Mouse (Mus musculus): ENCODE results near the gene Hoxc11. TPM values are rescaled to one million over a fixed set of nuclear protein-coding genes. Genes with fewer than 3 reads are reported as not detected.
A peak's percentile ranks its signal among the peaks of the same experiment; 100 is the strongest.

Hoxc11 gene
- polyA plus RNA-seq, 1 experiment from 2014 or later = not detected

GRCm38 (mm10) chr15:102966776-102967311 is 12.6 kb downstream of the Hoxc11 start, which contains the start of gene Hoxc10:
Gene Hoxc10 (plus strand): TSS chr15:102966796.
- no peaks in the 10 kb centered on the region for H3K9me3 ChIP-seq (replicated peaks)
- no peak within 1 kb of the TSS for H3K9ac ChIP-seq
- no peak within 1 kb of the TSS for H3K4me3 ChIP-seq (replicated peaks)
- DNase-seq = no peak
- H3K36me3 ChIP-seq = no peaks in the 10 kb centered on the region
- H3K4me1 ChIP-seq (replicated peaks) = 0 out of 2 replicates have a peak, but pooled peaks cover 2% of the 10 kb centered on the region
- no peak for ATAC-seq (ENCODE audit: low read depth)
- 4% methylated on average over 27 of the region's 27 CpGs for WGBS (ENCODE audit: insufficient replicate concordance)
- H3K27ac ChIP-seq = no peak within 1 kb of the TSS
- no peak within 1 kb of the TSS for H3K4me2 ChIP-seq
- H3K27me3 ChIP-seq = peaks cover 98% of the 10 kb centered on the region

GRCm38 (mm10) chr15:102967312-102967510 is 13.0 kb downstream of the Hoxc11 start, which contains the start of gene Hoxc5:
Gene Hoxc5 (plus strand): TSS chr15:102967443.
- no peak for ATAC-seq (ENCODE audit: low read depth)
- H3K4me1 ChIP-seq (replicated peaks) = 0 out of 2 replicates have a peak, but pooled peaks cover 2% of the 10 kb centered on the region
- 4% methylated on average over 12 of the region's 12 CpGs for WGBS (ENCODE audit: insufficient replicate concordance)
- no peak within 1 kb of the TSS for H3K9ac ChIP-seq
- no peak within 1 kb of the TSS for H3K4me2 ChIP-seq
- H3K27me3 ChIP-seq = peaks cover 99% of the 10 kb centered on the region
- H3K36me3 ChIP-seq = no peaks in the 10 kb centered on the region
- DNase-seq = no peak
- no peaks in the 10 kb centered on the region for H3K9me3 ChIP-seq (replicated peaks)
- H3K4me3 ChIP-seq (replicated peaks) = no peak within 1 kb of the TSS
- H3K27ac ChIP-seq = no peak within 1 kb of the TSS

GRCm38 (mm10) chr15:102967511-102968397 is 13.5 kb downstream of the Hoxc11 start:
- Histone ChIP-seq H3K4me1 (replicated peaks) (0 out of 2 replicates have a peak, but pooled peaks cover 2% of the 10 kb centered on the region), H3K36me3 (no peaks in the 10 kb centered on the region), H3K27me3 (peaks cover 99% of the 10 kb centered on the region), H3K4me3 (replicated peaks) (no peak overlapping the region), H3K27ac (no peak overlapping the region), H3K9ac (no peak overlapping the region), H3K9me3 (replicated peaks) (no peaks in the 10 kb centered on the region), H3K4me2 (no peak overlapping the region)
- no peak for DNase-seq
- ATAC-seq (ENCODE audit: low read depth) = no peak
- 3% methylated on average over 34 of the region's 34 CpGs for WGBS (ENCODE audit: insufficient replicate concordance)

DNA sequence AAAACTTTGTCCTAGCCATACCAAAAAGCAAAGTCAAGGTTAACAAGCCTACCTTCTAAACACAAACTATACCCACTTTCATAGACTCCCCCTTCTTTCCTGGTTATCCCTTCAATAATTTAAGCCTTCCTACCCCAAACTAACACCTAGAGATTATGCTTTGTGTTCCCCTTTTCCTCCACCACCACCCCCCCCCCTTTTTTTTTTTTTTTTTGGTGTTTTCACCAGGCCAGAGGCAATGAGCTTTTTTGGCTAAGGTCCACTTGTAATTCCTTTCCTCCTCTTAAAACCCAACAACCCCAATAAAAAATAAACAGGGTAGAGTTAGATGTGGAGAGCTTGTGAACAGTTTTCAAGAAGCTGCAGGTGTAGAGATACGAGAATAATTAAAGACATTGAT is 15.1 kb downstream of the Hoxc11 start:
- WGBS (ENCODE audit: insufficient replicate concordance) = 18% methylated on average over 1 of the region's 1 CpGs
- DNase-seq = no peak
- no peak overlapping the region for H3K4me3 ChIP-seq (replicated peaks)
- H3K9me3 ChIP-seq (replicated peaks) = no peaks in the 10 kb centered on the region
- peaks cover 99% of the 10 kb centered on the region for H3K27me3 ChIP-seq
- H3K9ac ChIP-seq = no peak overlapping the region
- no peaks in the 10 kb centered on the region for H3K36me3 ChIP-seq
- ATAC-seq (ENCODE audit: low read depth) = no peak
- 0 out of 2 replicates have a peak, but pooled peaks cover 2% of the 10 kb centered on the region for H3K4me1 ChIP-seq (replicated peaks)
- H3K4me2 ChIP-seq = no peak overlapping the region
- H3K27ac ChIP-seq = no peak overlapping the region

- ATAC-seq (ENCODE audit: low read depth) (no peak), DNase-seq (no peak)
These were observed 16.5 kb downstream of the Hoxc11 start for GRCm38 (mm10) chr15:102970740-102971139.

DNA sequence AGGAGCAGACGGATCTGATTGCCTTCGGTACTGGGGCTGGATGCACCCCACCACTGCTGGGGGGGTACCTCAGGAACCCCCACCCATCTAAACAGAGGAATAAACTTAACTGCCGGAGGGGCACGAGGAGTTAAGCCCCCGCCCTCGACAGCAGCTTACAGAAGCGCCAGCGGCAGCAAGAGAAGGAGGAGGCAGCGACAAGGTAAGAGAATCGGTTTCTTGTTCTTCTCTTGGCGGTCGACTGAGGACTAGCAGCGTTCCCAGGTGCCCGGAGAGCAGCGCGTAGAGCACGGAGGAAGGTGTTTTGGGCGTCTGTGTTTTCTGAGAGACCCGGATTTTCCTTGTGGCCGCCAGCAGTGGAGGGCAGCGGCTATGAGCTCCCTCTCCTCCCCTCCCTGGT is 18.0 kb downstream of the Hoxc11 start:
- Histone ChIP-seq H3K36me3 (no peaks in the 10 kb centered on the region), H3K4me1 (replicated peaks) (no peaks in the 10 kb centered on the region), H3K9ac (no peak overlapping the region), H3K27ac (no peak overlapping the region), H3K9me3 (replicated peaks) (no peaks in the 10 kb centered on the region), H3K27me3 (peaks cover 99% of the 10 kb centered on the region), H3K4me2 (no peak overlapping the region), H3K4me3 (replicated peaks) (no peak overlapping the region)
- ATAC-seq (ENCODE audit: low read depth) (no peak), DNase-seq (no peak)
- 3% methylated on average over 21 of the region's 21 CpGs for whole genome bisulfite sequencing (ENCODE audit: insufficient replicate concordance)

More at GRCm38 (mm10) chr15:102970740-102971139, 16.5 kb downstream of the Hoxc11 start:
- Histone ChIP-seq H3K27me3 (peaks cover 99% of the 10 kb centered on the region), H3K36me3 (no peaks in the 10 kb centered on the region), H3K4me2 (no peak overlapping the region), H3K27ac (no peak overlapping the region), H3K4me1 (replicated peaks) (0 out of 2 replicates have a peak, but pooled peaks cover 2% of the 10 kb centered on the region), H3K9me3 (replicated peaks) (no peaks in the 10 kb centered on the region), H3K4me3 (replicated peaks) (no peak overlapping the region), H3K9ac (no peak overlapping the region)
- WGBS (ENCODE audit: insufficient replicate concordance) = 2% methylated on average over 12 of the region's 12 CpGs

- 1% methylated on average over 6 of the region's 6 CpGs for WGBS (ENCODE audit: insufficient replicate concordance)
- DNase-seq (no peak), ATAC-seq (ENCODE audit: low read depth) (no peak)
- Histone ChIP-seq H3K4me2 (no peak overlapping the region), H3K9ac (no peak overlapping the region), H3K27ac (no peak overlapping the region), H3K4me1 (replicated peaks) (no peaks in the 10 kb centered on the region), H3K4me3 (replicated peaks) (no peak overlapping the region), H3K27me3 (peaks cover 99% of the 10 kb centered on the region), H3K36me3 (no peaks in the 10 kb centered on the region), H3K9me3 (replicated peaks) (no peaks in the 10 kb centered on the region)
These were observed 18.5 kb downstream of the Hoxc11 start for GRCm38 (mm10) chr15:102972753-102973152.

GRCm38 (mm10) chr15:102975034-102975433 is 20.8 kb downstream of the Hoxc11 start:
- H3K4me1 ChIP-seq (replicated peaks) = no peaks in the 10 kb centered on the region
- H3K9me3 ChIP-seq (replicated peaks) = no peaks in the 10 kb centered on the region
- peaks cover 100% of the 10 kb centered on the region for H3K27me3 ChIP-seq
- H3K27ac ChIP-seq = no peak overlapping the region
- H3K4me3 ChIP-seq (replicated peaks) = no peak overlapping the region
- H3K9ac ChIP-seq = no peak overlapping the region
- no peak for DNase-seq
- 7% methylated on average over 7 of the region's 7 CpGs for WGBS (ENCODE audit: insufficient replicate concordance)
- no peak for ATAC-seq (ENCODE audit: low read depth)
- H3K4me2 ChIP-seq = no peak overlapping the region
- H3K36me3 ChIP-seq = no peaks in the 10 kb centered on the region

- Histone ChIP-seq H3K4me1 (replicated peaks) (no peaks in the 10 kb centered on the region), H3K9ac (no peak overlapping the region), H3K36me3 (no peaks in the 10 kb centered on the region), H3K9me3 (replicated peaks) (no peaks in the 10 kb centered on the region), H3K4me2 (no peak overlapping the region), H3K4me3 (replicated peaks) (no peak overlapping the region), H3K27me3 (peaks cover 100% of the 10 kb centered on the region), H3K27ac (no peak overlapping the region)
- ATAC-seq (ENCODE audit: low read depth) (no peak), DNase-seq (no peak)
- 2% methylated on average over 21 of the region's 21 CpGs for WGBS (ENCODE audit: insufficient replicate concordance)
These were observed 21.5 kb downstream of the Hoxc11 start for GRCm38 (mm10) chr15:102975688-102976111.

DNA sequence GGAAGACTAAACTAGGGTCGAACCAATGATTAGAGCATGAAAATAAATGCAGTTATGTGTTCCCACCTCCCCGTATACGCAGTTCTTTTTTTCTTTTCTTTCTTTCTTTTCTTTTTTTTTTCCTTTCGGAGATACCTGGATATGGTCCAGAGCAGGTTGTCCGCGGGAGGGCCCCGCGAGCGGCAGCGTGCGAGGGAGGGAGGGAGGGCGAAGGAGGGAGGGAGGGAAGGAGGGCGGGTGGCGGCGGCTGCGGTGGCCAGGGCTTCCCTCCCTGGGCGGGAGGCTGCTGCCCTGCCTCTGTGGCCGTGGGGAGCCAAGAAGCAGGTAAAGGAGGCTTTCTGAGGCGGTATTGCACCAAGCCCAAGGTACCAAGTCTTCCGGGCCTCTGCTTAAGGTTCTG is 21.9 kb downstream of the Hoxc11 start, which contains the start of gene Hoxc9:
Gene Hoxc9, plus strand, starts transcription at position 269 of the 400 bp plus-strand sequence.
- ATAC-seq (ENCODE audit: low read depth) (no peak), DNase-seq (no peak)
- peak within 1 kb of the TSS; percentile 23 for H3K4me3 ChIP-seq (replicated peaks)
- 0% methylated on average over 11 of the region's 20 CpGs for WGBS (ENCODE audit: insufficient replicate concordance)
- H3K4me2 ChIP-seq = peak within 1 kb of the TSS; percentile 32; the same call in 1 of the 2 replicates
- H3K27me3 ChIP-seq = peaks cover 100% of the 10 kb centered on the region
- H3K27ac ChIP-seq = no peak within 1 kb of the TSS
- no peaks in the 10 kb centered on the region for H3K9me3 ChIP-seq (replicated peaks)
- H3K36me3 ChIP-seq = no peaks in the 10 kb centered on the region
- no peak within 1 kb of the TSS for H3K9ac ChIP-seq
- no peaks in the 10 kb centered on the region for H3K4me1 ChIP-seq (replicated peaks)

- Histone ChIP-seq H3K4me2 (peak overlapping the region; percentile 32; the same call in 1 of the 2 replicates), H3K9me3 (replicated peaks) (no peaks in the 10 kb centered on the region), H3K27ac (no peak overlapping the region), H3K4me1 (replicated peaks) (0 out of 2 replicates have a peak, but pooled peaks cover 4% of the 10 kb centered on the region), H3K27me3 (peaks cover 100% of the 10 kb centered on the region), H3K9ac (no peak overlapping the region), H3K36me3 (no peaks in the 10 kb centered on the region), H3K4me3 (replicated peaks) (peak overlapping the region; percentile 23)
- DNase-seq (no peak), ATAC-seq (ENCODE audit: low read depth) (no peak)
- WGBS (ENCODE audit: insufficient replicate concordance) = 1% methylated on average over 37 of the region's 37 CpGs
These were observed 22.6 kb downstream of the Hoxc11 start for GRCm38 (mm10) chr15:102976631-102977422.
